Mouse (Mus musculus): ENCODE results near the gene Rorc.
A peak's percentile ranks its signal among the peaks of the same experiment; 100 is the strongest.

Gene Rorc

DNA sequence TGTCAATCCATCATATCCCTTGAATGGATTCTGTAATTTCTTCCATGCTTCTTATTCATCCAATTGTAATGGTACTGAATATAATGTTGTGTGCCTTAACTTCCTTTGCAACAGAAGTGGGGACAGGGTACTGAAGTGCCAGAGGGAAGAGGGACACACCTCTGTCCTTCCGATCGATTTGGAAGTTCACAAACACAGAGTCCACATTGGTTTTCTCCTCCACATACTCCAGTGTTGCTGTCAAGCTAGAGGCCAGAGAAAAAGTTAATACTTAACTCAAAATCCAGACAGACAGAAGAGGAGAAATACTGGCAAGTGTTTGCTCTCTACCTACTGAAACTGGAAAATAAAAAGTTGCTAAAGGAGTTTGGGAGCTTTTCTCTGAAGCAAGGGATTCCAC, 61.7 kb downstream of the Rorc start:
- DNase-seq, result no peak

DNA sequence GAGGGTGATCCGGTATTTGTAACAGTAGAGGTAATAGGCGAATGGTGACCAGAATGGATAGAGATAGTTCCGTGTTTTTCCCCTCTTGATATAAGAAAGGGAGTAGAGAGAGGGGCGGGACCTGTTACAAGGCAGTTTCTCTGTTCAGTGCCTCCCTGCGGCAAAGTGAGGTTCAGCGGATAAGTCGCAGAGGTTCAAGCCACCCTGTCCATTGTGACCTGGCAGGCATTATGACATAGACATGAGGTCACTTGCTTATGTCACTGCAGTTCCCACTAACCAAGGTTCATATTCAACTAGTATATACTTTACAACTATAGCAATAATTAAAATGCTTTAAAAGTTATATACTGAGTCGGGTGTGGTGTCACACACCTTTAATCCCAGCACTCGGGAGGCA, 63.8 kb downstream of the Rorc start:
- DNase-seq, result no peak

DNA sequence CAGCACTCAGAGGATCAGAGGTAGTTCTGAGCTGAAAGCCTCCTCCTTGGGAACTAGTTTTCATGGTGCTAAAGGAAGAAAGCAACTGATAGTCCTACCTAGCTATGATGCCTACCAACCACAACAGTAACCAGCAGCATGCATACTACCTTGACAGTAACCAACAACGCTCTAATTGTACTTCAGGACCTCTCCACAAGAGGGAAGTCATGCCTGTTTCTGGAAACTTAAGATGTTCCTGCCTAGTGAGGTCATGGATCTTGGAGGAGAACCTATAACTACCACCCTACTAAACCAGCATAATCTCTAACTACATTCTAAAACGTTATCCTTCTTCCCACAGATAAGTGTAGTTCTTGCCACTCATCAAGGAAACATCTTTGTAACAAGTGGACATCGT, 68.6 kb downstream of the Rorc start:
- DNase-seq, result no peak

DNA sequence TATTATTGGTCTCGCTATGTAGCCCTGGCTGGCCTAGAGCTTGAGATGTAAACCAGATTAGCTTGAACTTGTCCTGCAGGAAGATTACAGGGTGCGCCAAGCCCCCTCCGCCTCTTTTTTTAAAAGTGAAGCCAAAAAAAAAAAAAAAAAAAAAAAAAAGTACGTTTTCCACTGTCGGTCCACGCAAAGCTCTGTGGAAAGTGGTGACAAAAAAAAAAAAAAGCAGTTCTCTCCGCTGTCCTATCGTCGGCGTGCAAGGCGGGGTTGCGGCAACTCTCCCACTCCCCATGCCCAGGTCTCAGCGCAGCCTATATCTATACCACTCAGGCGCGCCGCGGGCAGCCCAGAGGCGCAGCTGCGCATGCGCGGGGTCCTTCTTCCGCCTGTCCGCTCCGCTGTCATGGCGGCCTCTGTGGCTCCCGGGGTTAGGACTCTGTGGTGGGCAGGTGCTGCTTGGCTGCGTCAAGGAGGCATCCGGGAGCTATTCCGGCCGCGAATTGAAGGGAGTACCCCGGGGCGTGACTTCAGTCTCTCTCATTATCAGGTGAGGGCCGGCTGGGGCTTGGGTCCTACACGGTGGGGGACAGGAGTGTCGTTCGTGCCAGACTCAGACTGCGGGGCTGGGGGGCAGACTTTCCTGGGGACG, 70.5 kb downstream of the Rorc start, which contains the start of gene Mrpl9:
Gene Mrpl9, plus strand, starts transcription at position 368 of the 646 bp plus-strand sequence.
- DNase-seq, result peak; percentile 97

DNA sequence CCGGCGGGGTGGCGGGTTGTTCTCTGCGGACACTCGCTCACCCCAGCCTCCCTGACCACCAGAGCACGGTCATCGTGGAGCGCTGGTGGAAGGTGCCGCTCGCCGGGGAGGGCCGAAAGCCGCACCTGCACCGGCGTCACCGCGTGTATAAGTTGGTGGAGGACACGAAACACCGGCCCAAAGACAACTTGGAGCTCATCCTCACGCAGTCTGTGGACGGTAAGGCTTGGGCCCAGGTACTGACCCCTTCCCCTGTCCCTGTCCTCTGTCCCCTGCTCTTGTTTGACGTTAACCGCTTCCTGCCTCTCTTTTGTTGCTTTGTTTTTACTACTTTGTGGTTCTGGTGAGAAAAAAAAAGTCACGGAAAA, 71.0 kb downstream of the Rorc start, which contains the start of gene Oaz3:
Gene Oaz3, minus strand, starts transcription at position 319 of the 368 bp plus-strand sequence.
- no peak for DNase-seq

All from liver (tissue).